Mouse (Mus musculus) midbrain, embryonic 13.5 days (tissue): ENCODE measurements around the gene Tmem256. TPM values are rescaled to one million over a fixed set of nuclear protein-coding genes. Genes with fewer than 3 reads are reported as not detected.

ENCODE experiments used
- ATAC-seq: fragments of 200-750 bp; cut with Nextera tagmentation; 2 replicates; pipeline ENCODE4 v1.8.0; 2017; ENCODE audit warnings: mild to moderate bottlenecking, moderate TSS enrichment, moderate library complexity
- H3K27ac ChIP-seq: fragments of 300-500 bp; sonication (generic); 2 replicates; pipeline ENCODE4 v1.5.1; 2015; ENCODE audit warnings: inconsistent platforms, mild to moderate bottlenecking, moderate library complexity
- H3K27me3 ChIP-seq: fragments of 300-500 bp; sonication (generic); 2 replicates; pipeline ENCODE4 v1.6.1; 2015; ENCODE audit warnings: mild to moderate bottlenecking, inconsistent platforms
- H3K36me3 ChIP-seq: fragments of 300-500 bp; sonication (generic); 2 replicates; pipeline ENCODE4 v1.6.1; 2015; ENCODE audit warnings: mild to moderate bottlenecking, inconsistent platforms
- H3K4me1 ChIP-seq: fragments of 300-500 bp; sonication (generic); replicated peaks from 2 replicates; pipeline ENCODE4 v1.6.1; 2015; ENCODE audit warnings: inconsistent platforms
- H3K4me2 ChIP-seq: fragments of 300-500 bp; sonication (generic); replicated peaks from 2 replicates; pipeline ENCODE4 v1.6.1; 2015; ENCODE audit warnings: moderate library complexity, mild to moderate bottlenecking, inconsistent platforms
- H3K4me3 ChIP-seq: fragments of 300-500 bp; sonication (generic); replicated peaks from 2 replicates; pipeline ENCODE4 v1.5.1; 2015; ENCODE audit warnings: mild to moderate bottlenecking, inconsistent platforms
- H3K9ac ChIP-seq: fragments of 300-500 bp; sonication (generic); replicated peaks from 2 replicates; pipeline ENCODE4 v1.6.1; 2015; ENCODE audit warnings: mild to moderate bottlenecking, inconsistent platforms
- H3K9me3 ChIP-seq: fragments of 300-500 bp; sonication (generic); 2 replicates; pipeline ENCODE4 v1.6.1; 2016; ENCODE audit warnings: mild to moderate bottlenecking, inconsistent platforms
- WGBS: fragments of 180-500 bp; shearing (Covaris S2); methylation state at CpG from one replicate; pipeline ENCODE4 v1.1.7; 2015; 5-methylcytosine and 5-hydroxymethylcytosine counted together
- polyA plus RNA-seq: library from polyadenylated mRNA; unstranded; fragments of >200 nt; fragmentation: Nextera tagmentation; extraction: Ambion mirVana; gene quantifications from 2 replicates; pipeline ENCODE4 v1.2.1, GENCODE M21; 2015

The Tmem256 gene
- polyA plus RNA-seq, 1 experiment from 2014 or later = 331 TPM

GRCm38 (mm10) chr11:69864138-69864860, 26.0 kb downstream of the Tmem256 start:
- H3K27ac ChIP-seq = no peak overlapping the region
- WGBS = 68% methylated on average over 8 of the region's 8 CpGs
- H3K4me3 ChIP-seq = no peak overlapping the region
- H3K4me2 ChIP-seq = no peak overlapping the region
- H3K4me1 ChIP-seq = no peaks in the 10 kb centered on the region
- H3K9ac ChIP-seq = no peak overlapping the region
- no peaks in the 10 kb centered on the region for H3K9me3 ChIP-seq
- H3K27me3 ChIP-seq = peaks cover 4% of the 10 kb centered on the region
- H3K36me3 ChIP-seq = no peaks in the 10 kb centered on the region
- no peak for ATAC-seq

GRCm38 (mm10) chr11:69865561-69865960, 27.2 kb downstream of the Tmem256 start:
- Histone ChIP-seq H3K4me2 (no peak overlapping the region), H3K9me3 (no peaks in the 10 kb centered on the region), H3K27me3 (no peaks in the 10 kb centered on the region), H3K27ac (no peak overlapping the region), H3K4me3 (no peak overlapping the region), H3K4me1 (no peaks in the 10 kb centered on the region), H3K9ac (no peak overlapping the region), H3K36me3 (no peaks in the 10 kb centered on the region)
- ATAC-seq = no peak
- 86% methylated on average over 9 of the region's 9 CpGs for WGBS

GRCm38 (mm10) chr11:69867335-69867734, 29.0 kb downstream of the Tmem256 start:
- no peak overlapping the region for H3K27ac ChIP-seq
- H3K4me1 ChIP-seq = no peaks in the 10 kb centered on the region
- H3K4me3 ChIP-seq = no peak overlapping the region
- no peaks in the 10 kb centered on the region for H3K27me3 ChIP-seq
- no peak overlapping the region for H3K4me2 ChIP-seq
- H3K9ac ChIP-seq = no peak overlapping the region
- 68% methylated on average over 9 of the region's 9 CpGs for WGBS
- no peak for ATAC-seq
- H3K9me3 ChIP-seq = no peaks in the 10 kb centered on the region
- H3K36me3 ChIP-seq = no peaks in the 10 kb centered on the region

GRCm38 (mm10) chr11:69870289-69871069, 32.2 kb downstream of the Tmem256 start:
- no peak overlapping the region for H3K9ac ChIP-seq
- H3K27me3 ChIP-seq = no peaks in the 10 kb centered on the region
- H3K27ac ChIP-seq = no peak overlapping the region
- H3K36me3 ChIP-seq = no peaks in the 10 kb centered on the region
- no peak overlapping the region for H3K4me3 ChIP-seq
- WGBS = 93% methylated on average over 2 of the region's 2 CpGs
- no peak overlapping the region for H3K4me2 ChIP-seq
- no peak for ATAC-seq
- H3K4me1 ChIP-seq = no peaks in the 10 kb centered on the region
- H3K9me3 ChIP-seq = no peaks in the 10 kb centered on the region

GRCm38 (mm10) chr11:69871822-69872221, 33.5 kb downstream of the Tmem256 start:
- no peaks in the 10 kb centered on the region for H3K27me3 ChIP-seq
- no peak overlapping the region for H3K27ac ChIP-seq
- 88% methylated on average over 7 of the region's 7 CpGs for WGBS
- no peak for ATAC-seq
- no peaks in the 10 kb centered on the region for H3K9me3 ChIP-seq
- H3K9ac ChIP-seq = no peak overlapping the region
- H3K4me3 ChIP-seq = no peak overlapping the region
- no peaks in the 10 kb centered on the region; the same call in 1 of the 2 replicates for H3K4me1 ChIP-seq
- H3K36me3 ChIP-seq = no peaks in the 10 kb centered on the region
- H3K4me2 ChIP-seq = no peak overlapping the region

- Histone ChIP-seq H3K4me3 (no peak overlapping the region), H3K4me1 (peaks cover 6% of the 10 kb centered on the region; the same call in 1 of the 2 replicates), H3K36me3 (no peaks in the 10 kb centered on the region), H3K27ac (no peak overlapping the region), H3K27me3 (no peaks in the 10 kb centered on the region), H3K9ac (no peak overlapping the region), H3K9me3 (no peaks in the 10 kb centered on the region), H3K4me2 (no peak overlapping the region)
- 85% methylated on average over 4 of the region's 4 CpGs for WGBS
- ATAC-seq = no peak
Measured at GRCm38 (mm10) chr11:69872451-69872850, 34.1 kb downstream of the Tmem256 start.

GRCm38 (mm10) chr11:69876186-69876585, 37.9 kb downstream of the Tmem256 start:
- Histone ChIP-seq H3K36me3 (no peaks in the 10 kb centered on the region), H3K9ac (no peak overlapping the region)
- 79% methylated on average over 7 of the region's 7 CpGs for WGBS

GRCm38 (mm10) chr11:69876867-69877266, 38.6 kb downstream of the Tmem256 start:
- peak overlapping the region; percentile 17 for H3K4me3 ChIP-seq
- H3K4me1 ChIP-seq = peaks cover 34% of the 10 kb centered on the region
- H3K9me3 ChIP-seq = no peaks in the 10 kb centered on the region
- H3K27me3 ChIP-seq = peaks cover 17% of the 10 kb centered on the region
- H3K9ac ChIP-seq = 0 out of 2 replicates have a peak overlapping the region, but pooled peaks have one; percentile 10
- H3K36me3 ChIP-seq = no peaks in the 10 kb centered on the region
- peak overlapping the region; percentile 14; the same call in 1 of the 2 replicates for H3K27ac ChIP-seq
- peak; percentile 44 for ATAC-seq
- H3K4me2 ChIP-seq = peak overlapping the region; percentile 37
- WGBS = 1% methylated on average over 12 of the region's 12 CpGs

More at GRCm38 (mm10) chr11:69876186-69876585, 37.9 kb downstream of the Tmem256 start:
- Histone ChIP-seq H3K9me3 (no peaks in the 10 kb centered on the region), H3K4me1 (peaks cover 29% of the 10 kb centered on the region), H3K27ac (no peak overlapping the region), H3K27me3 (peaks cover 11% of the 10 kb centered on the region), H3K4me2 (no peak overlapping the region), H3K4me3 (no peak overlapping the region)
- ATAC-seq = no peak

- H3K27ac ChIP-seq = peak within 1 kb of the TSS; percentile 14; the same call in 1 of the 2 replicates
- H3K4me1 ChIP-seq = peaks cover 34% of the 10 kb centered on the region
- no peaks in the 10 kb centered on the region for H3K9me3 ChIP-seq
- 90% methylated on average over 11 of the region's 11 CpGs for WGBS
- ATAC-seq = no peak
- peak within 1 kb of the TSS; percentile 37 for H3K4me2 ChIP-seq
- H3K4me3 ChIP-seq = peak within 1 kb of the TSS; percentile 17
- H3K9ac ChIP-seq = peak within 1 kb of the TSS; percentile 10; the same call in 1 of the 2 replicates
- H3K36me3 ChIP-seq = no peaks in the 10 kb centered on the region
- H3K27me3 ChIP-seq = peaks cover 25% of the 10 kb centered on the region
Measured at GRCm38 (mm10) chr11:69877878-69878277, 39.6 kb downstream of the Tmem256 start, which contains the start of gene Tmem95. Gene Tmem95, minus strand, starts transcription at chr11:69878018.

- H3K36me3 ChIP-seq = no peaks in the 10 kb centered on the region
- peaks cover 34% of the 10 kb centered on the region for H3K4me1 ChIP-seq
- no peak overlapping the region; the same call in 1 of the 2 replicates for H3K9ac ChIP-seq
- peaks cover 25% of the 10 kb centered on the region for H3K27me3 ChIP-seq
- 68% methylated on average over 3 of the region's 3 CpGs for WGBS
- H3K4me2 ChIP-seq = 0 out of 2 replicates have a peak overlapping the region, but pooled peaks have one; percentile 2
- no peak for ATAC-seq
- no peaks in the 10 kb centered on the region for H3K9me3 ChIP-seq
- no peak overlapping the region for H3K4me3 ChIP-seq
- no peak overlapping the region for H3K27ac ChIP-seq
Measured at GRCm38 (mm10) chr11:69878399-69878798, 40.1 kb downstream of the Tmem256 start.

GRCm38 (mm10) chr11:69878952-69879351, 40.6 kb downstream of the Tmem256 start:
- ATAC-seq = no peak
- H3K27ac ChIP-seq = no peak overlapping the region
- H3K4me2 ChIP-seq = 0 out of 2 replicates have a peak overlapping the region, but pooled peaks have one; percentile 2
- no peak overlapping the region for H3K4me3 ChIP-seq
- H3K27me3 ChIP-seq = peaks cover 25% of the 10 kb centered on the region
- no peak overlapping the region for H3K9ac ChIP-seq
- 91% methylated on average over 6 of the region's 6 CpGs for WGBS
- peaks cover 34% of the 10 kb centered on the region for H3K4me1 ChIP-seq
- H3K36me3 ChIP-seq = no peaks in the 10 kb centered on the region
- H3K9me3 ChIP-seq = no peaks in the 10 kb centered on the region

- Histone ChIP-seq H3K9me3 (no peaks in the 10 kb centered on the region), H3K4me3 (0 out of 2 replicates have a peak overlapping the region, but pooled peaks have one; percentile 3), H3K27ac (no peak overlapping the region), H3K36me3 (no peaks in the 10 kb centered on the region), H3K27me3 (peaks cover 25% of the 10 kb centered on the region), H3K4me2 (peak overlapping the region; percentile 65; the same call in 1 of the 2 replicates), H3K4me1 (peaks cover 34% of the 10 kb centered on the region), H3K9ac (no peak overlapping the region)
- ATAC-seq = no peak
- 59% methylated on average over 15 of the region's 15 CpGs for WGBS
Measured at GRCm38 (mm10) chr11:69879711-69880110, 41.4 kb downstream of the Tmem256 start.
